Mouse (Mus musculus) cerebellum, adult 2 months (tissue): ENCODE results near the gene Pear1. TPM values are rescaled to one million over a fixed set of nuclear protein-coding genes. Genes with fewer than 3 reads are reported as not detected.

Experiments
- DNase-seq, 2 experiments: peaks; one replicate each; pipeline ENCODE4 v3.0.0; 2021
- H3K27ac ChIP-seq: fragments of 200-500 bp; 2 replicates; pipeline ENCODE4 v1.5.1; 2012; ENCODE audit warnings: low read length, control low read depth, inconsistent platforms; ENCODE audit not compliant: insufficient read depth
- H3K27me3 ChIP-seq: fragments of 200-500 bp; 2 replicates; pipeline ENCODE4 v1.6.1; 2012; ENCODE audit warnings: inconsistent platforms, mild to moderate bottlenecking, low read length, moderate library complexity; ENCODE audit not compliant: control insufficient read depth, insufficient read depth
- H3K4me1 ChIP-seq: fragments of 200-500 bp; 2 replicates; pipeline ENCODE4 v1.6.1; 2011; ENCODE audit warnings: low read length; ENCODE audit not compliant: control insufficient read depth, insufficient read depth
- H3K4me3 ChIP-seq: fragments of 200-500 bp; replicated peaks from 2 replicates; pipeline ENCODE3; 2011; ENCODE audit warnings: mild to moderate bottlenecking, low read depth, low read length, control low read depth; ENCODE audit not compliant: insufficient read depth
- CTCF ChIP-seq: fragments of 200-500 bp; IDR thresholded peaks from 2 replicates; pipeline ENCODE4 v1.5.1; 2011; ENCODE audit warnings: low read depth, mild to moderate bottlenecking, control low read depth, low read length, moderate library complexity, borderline replicate concordance; ENCODE audit not compliant: insufficient read depth
- POLR2A ChIP-seq: fragments of 200-500 bp; IDR thresholded peaks from 2 replicates; pipeline ENCODE4 v1.6.1; 2011; ENCODE audit warnings: low read length, control low read depth, borderline replicate concordance; ENCODE audit not compliant: insufficient read depth
- WGBS: fragments of 180-500 bp; shearing (Covaris S2); methylation state at CpG from one replicate; pipeline ENCODE4 v1.1.7; 2018; 5-methylcytosine and 5-hydroxymethylcytosine counted together
- polyA plus RNA-seq: library from polyadenylated mRNA; depleted of rRNA; stranded (reverse); fragments of >200 nt; gene quantifications from 2 replicates; pipeline ENCODE4 v1.2.3, GENCODE M21; 2012

The Pear1 gene
- polyA plus RNA-seq, 1 experiment: 8.5 TPM

DNA sequence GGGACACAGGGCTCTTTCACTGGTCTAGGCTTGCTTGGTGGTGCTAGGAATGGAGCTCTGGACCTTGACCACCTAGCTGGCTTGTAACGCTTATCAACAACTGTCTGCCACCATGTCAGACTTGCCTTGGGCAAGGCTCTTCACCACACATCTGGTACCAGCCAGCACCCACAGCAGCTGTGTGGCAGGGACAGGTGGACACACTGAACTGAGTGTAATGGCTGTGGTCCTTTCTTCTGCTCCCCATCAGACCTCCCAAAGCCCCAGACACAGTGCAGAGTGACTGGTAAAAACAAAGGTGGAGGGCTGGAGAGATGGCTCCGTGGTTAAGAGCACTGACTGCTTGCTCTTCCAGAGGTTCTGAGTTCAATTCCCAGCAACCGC lies 57.8 kb downstream of the Pear1 start:
- H3K27me3 ChIP-seq: no peaks in the 10 kb centered on the region
- no peak overlapping the region for H3K4me3 ChIP-seq
- TF ChIP-seq CTCF: no peak
- no peak for TF ChIP-seq POLR2A
- 88% methylated on average over 3 of the region's 3 CpGs for WGBS
- H3K4me1 ChIP-seq: no peaks in the 10 kb centered on the region
- no peak for DNase-seq
- no peak overlapping the region for H3K27ac ChIP-seq

DNA sequence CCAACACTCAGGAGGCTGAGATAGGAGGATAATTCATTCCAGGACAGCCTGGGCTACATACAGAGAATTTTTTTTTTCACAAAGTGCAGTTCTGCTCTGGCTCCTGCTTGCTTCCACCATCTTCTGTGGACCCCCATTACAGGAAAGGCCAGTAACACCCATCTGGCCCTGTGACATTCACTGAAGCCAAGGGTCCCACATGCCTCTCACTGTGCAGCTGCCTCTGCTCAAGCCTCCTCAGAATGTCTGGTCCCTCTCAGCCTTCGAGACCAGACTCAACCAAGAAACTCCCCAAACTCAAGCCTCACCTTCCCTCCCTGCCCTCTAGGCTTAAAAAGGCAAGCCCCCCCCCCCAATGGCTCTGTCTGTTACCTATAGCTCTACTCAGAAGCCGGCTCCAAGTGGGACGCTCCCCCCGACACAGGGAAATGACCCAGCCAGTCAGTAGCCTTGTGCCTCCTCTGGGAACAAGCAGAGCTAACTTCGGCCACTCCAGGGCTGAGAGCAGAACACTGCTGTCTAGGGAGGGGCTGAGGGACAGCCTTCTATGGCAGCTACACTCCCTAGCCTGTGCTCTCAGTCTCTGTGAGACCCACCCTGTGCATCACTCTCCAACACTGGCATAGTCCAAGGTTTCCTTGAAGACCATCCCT lies 58.3 kb downstream of the Pear1 start:
- 71% methylated on average over 5 of the region's 5 CpGs for WGBS

DNA sequence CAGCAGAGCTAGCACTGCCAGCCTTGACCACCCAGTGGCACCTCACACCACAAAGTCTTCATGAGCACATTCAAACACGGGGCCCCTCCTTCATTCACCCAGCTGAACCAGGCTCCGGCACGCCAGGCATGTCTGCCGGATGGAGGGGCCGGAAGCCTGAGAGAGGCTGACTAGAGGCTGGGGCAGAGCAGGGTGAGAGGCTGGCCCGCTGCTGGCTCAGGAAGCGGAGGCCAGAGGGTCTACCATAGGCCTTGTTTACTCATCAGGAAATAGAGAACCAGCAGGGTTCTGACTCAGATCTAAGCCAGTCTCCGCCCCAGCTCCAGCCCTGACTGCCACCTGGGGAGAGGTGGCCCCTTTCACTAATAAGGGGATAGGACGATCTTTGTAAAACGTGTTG lies 59.0 kb downstream of the Pear1 start:
- 33% methylated on average over 10 of the region's 10 CpGs for WGBS
- Histone ChIP-seq H3K4me3 (no peak overlapping the region), H3K4me1 (no peaks in the 10 kb centered on the region), H3K27me3 (no peaks in the 10 kb centered on the region), H3K27ac (no peak overlapping the region)
- DNase-seq: no peak
- TF ChIP-seq POLR2A: no peak

More for the DNA sequence above, 58.3 kb downstream of the Pear1 start:
- Histone ChIP-seq H3K4me1 (no peaks in the 10 kb centered on the region), H3K27me3 (no peaks in the 10 kb centered on the region), H3K27ac (no peak overlapping the region), H3K4me3 (no peak overlapping the region)
- no peak for DNase-seq
- TF ChIP-seq POLR2A (no peak), CTCF (no peak)

DNA sequence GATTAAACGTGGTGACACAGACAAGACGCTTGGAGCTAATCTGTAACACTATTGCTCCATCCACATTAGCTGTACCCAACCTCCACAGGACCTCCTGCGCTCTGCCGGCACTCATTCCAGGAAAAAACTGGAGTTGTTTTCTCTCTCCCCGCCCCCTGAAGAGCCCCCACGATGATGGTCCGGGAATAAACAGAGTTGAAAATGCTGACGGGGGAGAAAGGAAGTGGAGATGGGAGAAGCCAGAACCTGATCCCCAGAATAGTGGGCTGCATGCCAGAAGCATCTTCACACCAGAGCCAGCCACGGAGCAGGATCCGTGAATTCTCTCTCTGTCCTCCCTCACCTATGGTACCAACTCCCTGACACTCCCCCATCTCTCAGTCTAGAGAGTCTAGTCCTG lies 59.6 kb downstream of the Pear1 start:
- DNase-seq: no peak
- 17% methylated on average over 10 of the region's 10 CpGs for WGBS
- H3K4me1 ChIP-seq: no peaks in the 10 kb centered on the region
- H3K27ac ChIP-seq: no peak overlapping the region
- TF ChIP-seq CTCF (no peak), POLR2A (no peak)
- no peaks in the 10 kb centered on the region for H3K27me3 ChIP-seq
- H3K4me3 ChIP-seq: no peak overlapping the region

DNA sequence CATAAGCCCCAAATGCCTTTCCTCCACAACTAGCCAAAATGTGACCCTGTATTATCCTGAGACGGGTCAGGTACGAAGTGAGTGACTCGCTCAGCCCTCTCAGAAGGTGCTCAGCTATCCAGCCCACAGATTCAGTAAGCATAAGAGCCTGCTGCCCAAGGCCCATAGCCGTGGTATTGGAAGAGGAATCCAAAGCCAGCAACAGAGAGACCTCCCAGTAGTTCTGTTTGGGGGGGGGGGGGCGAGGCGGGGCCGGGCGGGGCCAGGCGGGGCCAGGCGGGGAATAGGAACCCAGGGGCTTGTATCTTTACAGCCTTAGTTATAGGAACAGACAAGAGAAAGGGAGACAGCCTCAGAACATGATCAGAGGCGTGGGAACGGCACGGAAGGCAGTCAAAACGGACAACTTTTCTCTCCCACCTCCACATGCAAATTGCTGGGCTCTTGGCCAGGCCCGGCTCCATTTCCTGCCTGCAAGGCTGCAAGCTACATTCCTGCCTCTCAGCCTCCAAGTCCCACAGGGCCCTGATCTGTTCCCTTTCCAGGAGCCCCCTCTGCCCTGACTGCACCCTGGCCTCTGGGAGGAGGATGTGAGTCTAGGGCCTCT lies 60.3 kb downstream of the Pear1 start:
- Histone ChIP-seq H3K4me1 (no peaks in the 10 kb centered on the region), H3K27me3 (no peaks in the 10 kb centered on the region), H3K27ac (no peak overlapping the region), H3K4me3 (no peak overlapping the region)
- WGBS: 19% methylated on average over 15 of the region's 15 CpGs
- TF ChIP-seq POLR2A (no peak), CTCF (no peak)
- no peak for DNase-seq

DNA sequence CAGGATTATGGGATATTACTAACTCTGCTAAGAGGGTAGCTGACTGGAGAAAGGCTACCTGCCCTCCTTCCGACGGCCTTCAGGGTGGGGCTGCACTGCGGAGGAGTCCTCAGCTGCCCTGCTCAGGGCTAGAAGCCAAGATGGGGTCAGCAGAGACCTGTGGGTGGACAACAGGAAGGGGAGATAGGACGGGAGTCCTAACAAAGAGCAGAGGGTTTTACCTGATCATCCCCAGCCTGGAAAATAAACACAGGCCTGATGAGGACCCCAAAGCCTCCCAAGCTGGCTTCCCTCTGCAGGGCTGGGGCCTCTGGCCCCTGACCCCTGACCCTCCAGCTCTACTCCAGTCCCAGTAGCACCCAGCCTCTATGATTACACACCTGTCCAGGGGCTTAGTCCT lies 60.9 kb downstream of the Pear1 start:
- H3K27ac ChIP-seq: no peak overlapping the region
- DNase-seq: no peak
- TF ChIP-seq CTCF (no peak), POLR2A (no peak)
- no peaks in the 10 kb centered on the region for H3K4me1 ChIP-seq
- no peak overlapping the region for H3K4me3 ChIP-seq
- 59% methylated on average over 4 of the region's 4 CpGs for WGBS
- H3K27me3 ChIP-seq: no peaks in the 10 kb centered on the region

DNA sequence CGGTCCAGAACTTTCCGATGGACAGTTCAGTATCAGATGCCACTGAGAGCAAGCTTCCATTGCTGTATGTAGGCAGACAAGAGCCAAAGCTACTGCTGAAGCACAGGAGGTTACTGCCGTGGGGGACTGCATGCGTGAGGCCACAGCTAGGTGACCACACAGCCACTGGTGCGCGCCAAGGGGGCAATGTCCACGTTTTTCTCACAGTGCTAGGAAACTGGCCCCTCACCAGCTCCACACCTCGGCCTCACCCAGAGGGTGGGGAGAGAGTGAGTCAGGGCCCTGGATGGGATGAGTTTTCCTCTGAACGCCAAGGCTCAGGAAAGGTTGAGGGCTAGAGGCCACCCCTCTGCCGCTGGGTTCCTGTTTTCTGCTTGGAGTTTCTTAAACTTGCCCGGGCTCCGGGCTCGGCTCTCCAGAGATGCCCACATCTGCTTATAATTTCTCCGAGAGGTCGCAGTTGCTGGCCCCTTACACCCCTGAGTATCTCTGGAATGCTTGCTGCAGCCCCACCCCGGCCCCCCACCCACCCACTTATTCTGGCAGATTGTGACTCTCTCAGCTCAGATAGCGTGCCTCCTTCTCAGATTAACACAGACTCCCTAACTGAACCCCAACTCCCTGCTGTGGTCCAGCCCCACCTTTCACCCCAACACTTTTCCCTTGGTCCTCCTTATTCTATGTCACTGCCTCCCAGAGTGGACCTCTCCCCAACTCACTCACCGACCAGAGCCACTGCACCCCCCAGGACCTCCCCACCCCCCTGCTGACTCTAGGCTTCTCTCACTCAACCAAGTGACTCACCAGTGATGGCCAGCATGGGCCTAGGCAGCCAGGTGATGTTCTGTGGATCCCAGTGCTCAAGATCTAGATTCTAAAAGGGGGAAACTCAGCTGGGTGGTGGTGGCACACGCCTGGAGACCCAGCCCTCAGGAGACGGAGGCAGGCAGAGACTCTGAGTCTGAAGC lies 62.4 kb downstream of the Pear1 start:
- Histone ChIP-seq H3K4me3 (no peak overlapping the region), H3K27me3 (no peaks in the 10 kb centered on the region), H3K4me1 (no peaks in the 10 kb centered on the region), H3K27ac (no peak overlapping the region)
- 76% methylated on average over 20 of the region's 20 CpGs for WGBS
- TF ChIP-seq POLR2A (no peak), CTCF (no peak)
- DNase-seq: no peak

DNA sequence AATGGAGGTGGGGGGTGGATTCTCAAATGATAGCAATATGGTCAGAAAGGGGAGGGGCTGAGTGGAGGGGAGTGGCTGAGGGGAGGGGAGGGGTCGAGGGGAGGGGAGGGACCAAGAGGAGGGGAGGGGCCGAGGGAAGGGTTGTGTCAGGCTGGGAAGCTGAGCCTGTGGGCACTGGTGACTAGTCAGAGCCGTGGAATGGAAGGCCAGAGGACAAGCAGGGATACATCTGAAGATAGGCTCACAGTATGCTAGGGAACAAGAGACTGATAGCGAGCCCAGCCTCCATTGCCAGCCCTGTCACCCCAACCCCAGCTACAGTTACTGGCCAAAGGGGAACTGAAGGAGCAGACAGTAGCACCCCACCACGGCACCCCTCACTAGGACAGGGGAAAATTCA lies 65.5 kb downstream of the Pear1 start:
- H3K4me3 ChIP-seq: no peak overlapping the region
- no peak for TF ChIP-seq POLR2A
- TF ChIP-seq CTCF: no peak
- no peaks in the 10 kb centered on the region for H3K27me3 ChIP-seq
- 29% methylated on average over 4 of the region's 5 CpGs for WGBS
- H3K4me1 ChIP-seq: no peaks in the 10 kb centered on the region
- H3K27ac ChIP-seq: no peak overlapping the region
- DNase-seq: no peak
